Mouse (Mus musculus) embryo, embryonic 11 days (tissue): Measurements from ENCODE around the gene Hnrnpa3.
"Not testable (repeated sequence)": the region's sequence is repeated elsewhere in the genome, so short reads cannot be mapped to it uniquely, and the experiment has no call there.

ENCODE experiments used
- DNase-seq: peaks from one replicate; pipeline ENCODE4 v3.0.0-alpha.2; 2015

Gene Hnrnpa3

GRCm38 (mm10) chr2:75637361-75637760, 21.7 kb upstream of the Hnrnpa3 start:
- no peak for DNase-seq

- DNase-seq: not testable (repeated sequence)
These were observed 21.2 kb upstream of the Hnrnpa3 start for GRCm38 (mm10) chr2:75637822-75638221.

GRCm38 (mm10) chr2:75639535-75639934, 19.5 kb upstream of the Hnrnpa3 start:
- not testable (repeated sequence) for DNase-seq

- not testable (repeated sequence) for DNase-seq
These were observed 16.7 kb upstream of the Hnrnpa3 start for GRCm38 (mm10) chr2:75642312-75642711.

GRCm38 (mm10) chr2:75642795-75643550, 16.1 kb upstream of the Hnrnpa3 start:
- peak; percentile 45 for DNase-seq

GRCm38 (mm10) chr2:75643950-75644349, 15.1 kb upstream of the Hnrnpa3 start:
- DNase-seq: no peak

- DNase-seq: no peak
These were observed 13.8 kb upstream of the Hnrnpa3 start for GRCm38 (mm10) chr2:75645251-75645650.

- no peak for DNase-seq
These were observed 8.6 kb upstream of the Hnrnpa3 start for GRCm38 (mm10) chr2:75650437-75650836.

- DNase-seq: no peak
These were observed 5.9 kb upstream of the Hnrnpa3 start for GRCm38 (mm10) chr2:75653150-75653549.

GRCm38 (mm10) chr2:75654679-75655078, 4.4 kb upstream of the Hnrnpa3 start:
- no peak for DNase-seq

GRCm38 (mm10) chr2:75656924-75657323, 2.1 kb upstream of the Hnrnpa3 start:
- DNase-seq: no peak

- DNase-seq: peak; percentile 76
These were observed 962 bp upstream of the Hnrnpa3 start for GRCm38 (mm10) chr2:75657907-75658691.

- peak; percentile 94 for DNase-seq
These were observed 534 bp downstream of the Hnrnpa3 start for GRCm38 (mm10) chr2:75659629-75659960.

- DNase-seq: no peak
These were observed 1.3 kb downstream of the Hnrnpa3 start for GRCm38 (mm10) chr2:75660255-75660948.

- no peak for DNase-seq
These were observed 2.0 kb downstream of the Hnrnpa3 start for GRCm38 (mm10) chr2:75661106-75661505.

- peak; percentile 37 for DNase-seq
These were observed 10.7 kb downstream of the Hnrnpa3 start for GRCm38 (mm10) chr2:75669491-75670445.

- DNase-seq: no peak
These were observed 11.6 kb downstream of the Hnrnpa3 start for GRCm38 (mm10) chr2:75670446-75671336.

- no peak for DNase-seq
These were observed 12.2 kb downstream of the Hnrnpa3 start for GRCm38 (mm10) chr2:75671337-75671660.

- DNase-seq: no peak
These were observed 13.5 kb downstream of the Hnrnpa3 start for GRCm38 (mm10) chr2:75672561-75672960.

GRCm38 (mm10) chr2:75676567-75676966, 17.5 kb downstream of the Hnrnpa3 start:
- no peak for DNase-seq

GRCm38 (mm10) chr2:75679947-75680346, 20.9 kb downstream of the Hnrnpa3 start:
- no peak for DNase-seq
